Mouse (Mus musculus) hindbrain, embryonic 16.5 days (tissue): Measurements from ENCODE around the gene Ncl. TPM values are rescaled to one million over a fixed set of nuclear protein-coding genes. Genes with fewer than 3 reads are reported as not detected.

ENCODE experiments used
- ATAC-seq: fragments of 200-750 bp; cut with Nextera tagmentation; 2 replicates; pipeline ENCODE4 v1.8.0; 2017; ENCODE audit warnings: moderate TSS enrichment, moderate library complexity
- H3K27ac ChIP-seq: fragments of 300-500 bp; sonication (generic); 2 replicates; pipeline ENCODE4 v1.5.1; 2014; ENCODE audit warnings: low read depth, mild to moderate bottlenecking, control low read depth, low read length, moderate library complexity
- H3K27me3 ChIP-seq: fragments of 300-500 bp; sonication (generic); replicated peaks from 2 replicates; pipeline ENCODE4 v1.6.1; 2014; ENCODE audit warnings: low read length; ENCODE audit not compliant: control insufficient read depth, insufficient read depth
- H3K36me3 ChIP-seq: fragments of 300-500 bp; sonication (generic); 2 replicates; pipeline ENCODE4 v1.6.1; 2014; ENCODE audit warnings: mild to moderate bottlenecking, low read length, moderate library complexity, mixed read lengths; ENCODE audit not compliant: control insufficient read depth, insufficient read depth
- H3K4me1 ChIP-seq: fragments of 300-500 bp; sonication (generic); 2 replicates; pipeline ENCODE4 v1.6.1; 2014; ENCODE audit warnings: low read depth, low read length; ENCODE audit not compliant: control insufficient read depth, insufficient read depth
- H3K4me2 ChIP-seq: fragments of 300-500 bp; sonication (generic); 2 replicates; pipeline ENCODE4 v1.6.1; 2014; ENCODE audit warnings: mild to moderate bottlenecking, low read length, control low read depth, moderate library complexity
- H3K4me3 ChIP-seq: fragments of 300-500 bp; sonication (generic); 2 replicates; pipeline ENCODE4 v1.5.1; 2014; ENCODE audit warnings: mild to moderate bottlenecking, low read length, control low read depth, moderate library complexity
- H3K9ac ChIP-seq: fragments of 300-500 bp; sonication (generic); 2 replicates; pipeline ENCODE4 v1.6.1; 2014; ENCODE audit warnings: low read depth, mild to moderate bottlenecking, control low read depth, low read length, moderate library complexity
- H3K9me3 ChIP-seq: fragments of 300-500 bp; sonication (generic); 2 replicates; pipeline ENCODE4 v1.6.1; 2014; ENCODE audit warnings: mild to moderate bottlenecking, low read length, moderate library complexity; ENCODE audit not compliant: control insufficient read depth
- WGBS: fragments of 180-500 bp; shearing (Covaris S2); extraction: QIAGEN DNeasy Blood & Tissue Kit; methylation state at CpG from one replicate; pipeline ENCODE4 v1.1.7; 2014; 5-methylcytosine and 5-hydroxymethylcytosine counted together
- polyA plus RNA-seq: library from polyadenylated mRNA; unstranded; fragments of >200 nt; fragmentation: Nextera tagmentation; extraction: Ambion mirVana; gene quantifications from 2 replicates; pipeline ENCODE4 v1.2.1, GENCODE M21; 2015

Ncl gene
- polyA plus RNA-seq, 1 experiment from 2014 or later, result 205 TPM

DNA sequence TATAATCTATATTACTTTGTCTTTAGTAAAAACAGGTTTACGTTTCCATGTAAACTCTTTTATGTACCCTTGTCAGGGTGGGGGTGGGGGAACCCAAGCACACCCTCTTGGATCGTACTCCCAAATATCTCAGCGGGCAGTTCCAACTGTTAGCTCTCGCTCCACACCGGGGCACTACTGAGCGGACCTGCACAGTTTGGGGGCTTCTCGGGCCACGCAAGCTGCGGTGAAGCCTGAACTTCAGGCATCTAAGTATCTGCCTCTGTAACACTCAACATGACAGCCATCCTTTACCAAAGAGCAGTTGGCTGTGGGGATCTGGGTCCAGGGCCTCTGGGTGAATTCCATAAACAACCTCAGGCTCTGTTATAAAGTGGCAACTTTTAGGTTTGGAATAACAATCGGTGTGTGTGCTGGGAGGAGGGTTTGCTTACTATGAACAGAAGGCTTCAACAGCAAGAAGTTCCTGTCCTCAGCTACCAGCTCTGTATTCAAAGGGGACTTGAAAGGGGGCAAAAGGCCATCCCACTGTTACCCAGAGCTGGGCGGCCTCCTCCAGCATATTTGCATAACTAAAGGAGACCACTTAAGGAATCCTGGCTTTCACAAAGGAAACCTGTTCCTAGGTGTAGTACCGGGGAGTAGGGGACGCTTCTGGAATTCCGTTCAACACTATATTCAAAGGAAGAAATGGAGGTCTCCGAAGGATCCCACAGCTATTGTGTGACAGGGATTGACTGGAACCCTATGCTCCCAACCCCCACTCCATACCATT lies 48.5 kb downstream of the Ncl start:
- Histone ChIP-seq H3K4me3 (no peak overlapping the region), H3K9ac (0 out of 2 replicates have a peak overlapping the region, but pooled peaks have one; percentile 14), H3K9me3 (no peaks in the 10 kb centered on the region), H3K4me2 (no peak overlapping the region), H3K36me3 (0 out of 2 replicates have a peak, but pooled peaks cover 3% of the 10 kb centered on the region), H3K27me3 (no peaks in the 10 kb centered on the region), H3K4me1 (peaks cover 3% of the 10 kb centered on the region; the same call in 1 of the 2 replicates), H3K27ac (no peak overlapping the region)
- no peak for ATAC-seq
- 18% methylated on average over 15 of the region's 15 CpGs for WGBS

DNA sequence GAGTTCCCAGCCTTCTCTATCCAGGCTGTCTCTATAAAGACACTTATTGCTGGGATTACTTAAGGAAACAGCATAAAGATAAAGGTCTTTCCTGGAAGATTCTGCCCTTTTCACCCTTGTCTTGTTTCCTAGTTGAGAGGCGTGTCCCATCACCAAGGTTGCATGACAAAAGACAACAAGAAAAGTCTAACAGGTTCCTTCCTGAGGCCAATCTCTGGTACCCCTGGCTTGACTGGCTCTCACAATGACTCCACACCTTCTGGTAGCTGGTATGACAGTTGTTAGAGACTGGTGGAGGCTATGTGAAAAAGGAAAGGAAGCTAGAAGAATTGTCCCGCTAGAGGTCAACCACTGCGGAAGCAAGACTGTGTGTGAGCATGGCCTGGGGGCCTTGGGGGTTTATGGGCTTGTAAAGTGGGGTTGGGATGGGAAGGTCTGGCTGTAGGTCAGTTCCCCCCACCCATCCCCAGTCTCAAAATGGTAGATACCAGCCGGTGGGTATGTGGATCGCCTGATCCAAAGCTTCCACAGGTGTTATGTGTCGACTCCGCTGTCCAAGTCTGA lies 49.8 kb downstream of the Ncl start:
- 96% methylated on average over 7 of the region's 7 CpGs for WGBS

GRCm38 (mm10) chr1:86307871-86308641 lies 51.1 kb downstream of the Ncl start:
- Histone ChIP-seq H3K4me2 (no peak overlapping the region), H3K4me1 (peaks cover 7% of the 10 kb centered on the region; the same call in 1 of the 2 replicates), H3K4me3 (no peak overlapping the region), H3K27me3 (peaks cover 8% of the 10 kb centered on the region; the same call in 1 of the 2 replicates), H3K27ac (no peak overlapping the region), H3K9ac (no peak overlapping the region), H3K9me3 (no peaks in the 10 kb centered on the region), H3K36me3 (0 out of 2 replicates have a peak, but pooled peaks cover 3% of the 10 kb centered on the region)
- 32% methylated on average over 4 of the region's 4 CpGs for WGBS
- no peak for ATAC-seq

More for the DNA sequence above, 49.8 kb downstream of the Ncl start:
- Histone ChIP-seq H3K27me3 (peaks cover 7% of the 10 kb centered on the region; the same call in 1 of the 2 replicates), H3K27ac (no peak overlapping the region), H3K4me3 (no peak overlapping the region), H3K36me3 (0 out of 2 replicates have a peak, but pooled peaks cover 3% of the 10 kb centered on the region), H3K9ac (no peak overlapping the region), H3K9me3 (no peaks in the 10 kb centered on the region), H3K4me2 (no peak overlapping the region), H3K4me1 (peaks cover 4% of the 10 kb centered on the region; the same call in 1 of the 2 replicates)
- no peak for ATAC-seq

DNA sequence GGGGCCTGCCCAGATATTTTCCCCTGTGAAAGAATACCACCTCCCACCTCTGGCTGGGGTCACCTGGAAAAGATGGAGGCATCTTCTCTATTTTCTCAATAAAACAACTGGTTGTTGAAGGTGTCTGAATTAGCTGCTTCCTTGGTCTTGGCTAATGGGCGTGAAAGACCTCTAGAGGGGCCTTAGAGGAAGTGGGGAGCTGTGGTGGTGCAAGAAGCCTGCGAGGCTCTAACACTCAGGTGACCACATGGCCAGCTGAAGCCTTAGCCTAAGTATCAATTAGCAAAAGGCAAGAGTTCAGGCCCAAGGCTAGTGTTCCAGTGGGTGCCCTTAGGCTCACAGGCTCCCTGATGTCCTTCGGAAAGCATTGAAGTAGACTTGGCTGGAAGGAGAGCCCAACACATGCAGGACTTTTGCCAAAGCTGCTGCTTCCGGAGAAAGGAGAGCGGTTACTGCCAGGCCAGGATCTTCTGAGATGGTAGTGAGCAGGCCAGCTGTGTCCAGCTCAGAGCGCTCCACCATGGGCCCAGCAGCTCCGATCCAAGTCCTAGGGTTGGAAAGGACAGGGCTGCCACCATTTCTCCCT lies 51.9 kb downstream of the Ncl start:
- Histone ChIP-seq H3K27me3 (peaks cover 8% of the 10 kb centered on the region; the same call in 1 of the 2 replicates), H3K9me3 (no peaks in the 10 kb centered on the region), H3K4me3 (no peak overlapping the region), H3K27ac (no peak overlapping the region), H3K36me3 (0 out of 2 replicates have a peak, but pooled peaks cover 3% of the 10 kb centered on the region), H3K9ac (no peak overlapping the region), H3K4me2 (no peak overlapping the region), H3K4me1 (peaks cover 7% of the 10 kb centered on the region; the same call in 1 of the 2 replicates)
- ATAC-seq, result no peak
- WGBS, result 86% methylated on average over 7 of the region's 7 CpGs

DNA sequence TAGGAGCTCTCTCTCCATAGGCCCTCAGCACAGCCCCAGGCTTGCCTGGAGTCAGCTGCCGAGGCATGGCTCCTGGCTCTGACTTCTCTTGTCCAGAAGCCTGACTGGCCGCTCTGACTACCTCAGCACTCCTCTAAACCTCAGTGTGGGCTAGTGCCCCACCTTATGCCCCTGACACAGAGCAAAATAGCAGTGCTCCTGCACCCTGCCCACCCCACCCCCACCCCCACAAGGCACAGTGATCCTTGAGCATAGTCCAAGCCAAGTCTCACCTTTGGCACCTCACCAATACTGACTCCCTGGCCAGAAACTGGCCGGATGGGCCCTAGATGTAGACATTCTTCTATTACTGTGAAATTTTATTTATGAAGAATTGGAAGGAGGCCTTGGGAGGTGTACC lies 52.5 kb downstream of the Ncl start:
- H3K9me3 ChIP-seq, result no peaks in the 10 kb centered on the region
- H3K4me3 ChIP-seq, result no peak overlapping the region
- H3K27ac ChIP-seq, result no peak overlapping the region
- H3K4me2 ChIP-seq, result no peak overlapping the region
- H3K27me3 ChIP-seq, result peaks cover 9% of the 10 kb centered on the region; the same call in 1 of the 2 replicates
- H3K4me1 ChIP-seq, result peaks cover 7% of the 10 kb centered on the region; the same call in 1 of the 2 replicates
- ATAC-seq, result no peak
- WGBS, result 81% methylated on average over 3 of the region's 3 CpGs
- H3K9ac ChIP-seq, result no peak overlapping the region
- 0 out of 2 replicates have a peak, but pooled peaks cover 3% of the 10 kb centered on the region for H3K36me3 ChIP-seq

DNA sequence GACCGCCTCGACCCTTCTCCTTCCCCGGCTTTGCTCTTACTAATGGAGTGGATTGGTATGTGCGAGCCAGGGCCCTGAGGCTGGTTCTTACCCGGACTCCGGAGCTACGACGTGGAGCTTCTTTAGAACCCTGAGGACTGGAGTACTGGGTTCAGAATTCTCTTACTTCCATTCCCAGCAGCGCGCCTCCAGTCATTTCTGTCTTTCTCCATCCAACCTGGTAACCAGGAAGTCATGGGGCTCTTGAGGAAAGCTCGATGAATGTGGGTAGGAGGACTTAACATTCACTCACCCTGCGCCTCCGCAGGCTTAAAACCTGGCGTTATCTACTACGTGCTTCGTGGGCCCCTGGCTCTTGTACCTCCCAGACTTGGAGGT lies 55.3 kb downstream of the Ncl start:
- Histone ChIP-seq H3K36me3 (0 out of 2 replicates have a peak, but pooled peaks cover 3% of the 10 kb centered on the region), H3K27ac (no peak overlapping the region), H3K9me3 (no peaks in the 10 kb centered on the region), H3K4me1 (peaks cover 4% of the 10 kb centered on the region; the same call in 1 of the 2 replicates), H3K9ac (peak overlapping the region; percentile 75), H3K4me2 (peak overlapping the region; percentile 98), H3K4me3 (peak overlapping the region; percentile 55), H3K27me3 (peaks cover 14% of the 10 kb centered on the region; the same call in 1 of the 2 replicates)
- 3% methylated on average over 16 of the region's 16 CpGs for WGBS
- ATAC-seq, result no peak; the same call in 1 of the 2 replicates

DNA sequence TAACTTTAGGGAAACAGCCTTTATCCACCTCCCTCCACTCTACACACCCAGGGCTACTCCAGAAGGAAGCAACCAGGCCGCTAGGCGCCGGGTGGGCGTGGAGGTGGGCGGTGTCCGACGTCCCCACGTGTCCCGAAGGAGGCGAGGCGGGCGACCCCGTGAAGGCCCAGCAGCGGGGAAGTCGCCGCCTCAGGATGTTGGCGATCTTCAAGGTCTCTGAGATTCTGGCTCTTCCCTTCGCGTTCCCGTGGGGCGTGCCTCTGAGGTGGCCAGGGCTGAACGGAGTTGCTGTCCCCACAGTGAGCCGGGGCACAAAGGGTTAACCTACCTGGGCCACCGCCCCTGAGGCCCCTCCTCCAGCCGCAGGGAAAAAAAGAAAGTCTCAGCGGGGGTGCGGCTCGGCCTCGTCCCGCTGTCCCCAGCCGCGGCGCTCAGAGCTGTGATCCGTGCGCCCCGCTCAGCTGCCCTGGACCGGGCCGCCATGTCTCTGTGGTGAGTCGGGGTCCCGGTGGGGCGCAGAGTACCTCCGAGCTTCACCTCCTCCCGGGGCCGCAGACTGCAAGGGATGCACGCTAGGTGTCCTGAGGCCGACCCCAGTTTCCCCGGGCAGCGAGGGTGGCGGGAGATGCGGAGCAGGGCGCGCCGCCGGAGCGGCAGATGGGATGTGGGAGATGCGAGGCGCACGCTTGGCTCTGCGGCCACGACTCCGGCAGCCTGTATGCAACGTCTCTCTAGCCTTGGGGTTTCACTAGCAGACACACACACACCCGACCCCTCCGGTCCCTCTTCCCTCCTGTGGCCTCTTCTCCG lies 55.9 kb downstream of the Ncl start:
- peaks cover 4% of the 10 kb centered on the region; the same call in 1 of the 2 replicates for H3K4me1 ChIP-seq
- WGBS, result under 1% methylated on average over 47 of the region's 65 CpGs
- 0 out of 2 replicates have a peak, but pooled peaks cover 3% of the 10 kb centered on the region for H3K36me3 ChIP-seq
- H3K27ac ChIP-seq, result no peak overlapping the region; the same call in 1 of the 2 replicates
- peaks cover 14% of the 10 kb centered on the region; the same call in 1 of the 2 replicates for H3K27me3 ChIP-seq
- H3K9me3 ChIP-seq, result no peaks in the 10 kb centered on the region
- peak overlapping the region; percentile 98 for H3K4me2 ChIP-seq
- peak overlapping the region; percentile 75 for H3K9ac ChIP-seq
- H3K4me3 ChIP-seq, result peak overlapping the region; percentile 55
- peak; percentile 88 for ATAC-seq

DNA sequence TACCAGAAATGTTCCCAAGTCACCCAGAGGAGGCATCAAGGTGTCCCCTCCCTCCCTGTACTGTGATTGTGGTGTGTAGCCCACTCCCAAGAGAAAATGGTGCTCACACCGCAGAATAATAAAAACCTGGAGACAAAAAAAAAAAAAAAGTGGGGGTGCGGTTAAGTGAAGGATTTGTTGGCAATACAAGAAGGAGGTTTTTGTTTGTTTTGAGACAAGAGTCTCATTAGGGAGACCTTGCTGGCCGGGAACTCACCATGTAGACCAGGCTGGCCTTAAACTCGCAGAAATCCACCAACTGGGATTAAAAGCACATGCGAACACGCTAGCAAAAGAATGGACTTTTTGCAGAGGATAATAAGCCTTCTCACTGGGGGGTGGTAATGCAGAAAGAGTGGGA lies 56.7 kb downstream of the Ncl start, which contains the start of gene B3gnt7:
Gene B3gnt7 (plus strand): TSS at position 301 of the 400 bp plus-strand sequence.
- no peaks in the 10 kb centered on the region for H3K9me3 ChIP-seq
- WGBS, result 29% methylated on average over 6 of the region's 6 CpGs
- peaks cover 4% of the 10 kb centered on the region; the same call in 1 of the 2 replicates for H3K4me1 ChIP-seq
- no peak within 1 kb of the TSS; the same call in 1 of the 2 replicates for H3K27ac ChIP-seq
- peaks cover 14% of the 10 kb centered on the region; the same call in 1 of the 2 replicates for H3K27me3 ChIP-seq
- peak within 1 kb of the TSS; percentile 75 for H3K9ac ChIP-seq
- H3K4me3 ChIP-seq, result peak within 1 kb of the TSS; percentile 55
- ATAC-seq, result no peak
- H3K4me2 ChIP-seq, result peak within 1 kb of the TSS; percentile 98
- H3K36me3 ChIP-seq, result 0 out of 2 replicates have a peak, but pooled peaks cover 3% of the 10 kb centered on the region
